Mouse (Mus musculus) MEL (cell line): ENCODE measurements around the gene Eif1. TPM values are rescaled to one million over a fixed set of nuclear protein-coding genes. Genes with fewer than 3 reads are reported as not detected.

Source experiments
- DNase-seq: peaks from one replicate; pipeline ENCODE4 v3.0.0; 2011; ENCODE audit warnings: low read depth, low spot score
- H3K27ac ChIP-seq: 2 replicates; pipeline ENCODE4 v1.5.1; 2012; ENCODE audit warnings: low read depth, mild to moderate bottlenecking, control low read depth, low read length, moderate library complexity; ENCODE audit not compliant: control insufficient read depth
- H3K27me3 ChIP-seq, 2 experiments: fragments of 150-350 bp in 1 of 2; sonication (generic) in 1 of 2; 2 replicates each; pipeline ENCODE4 v1.6.1; 2012; ENCODE audit warnings: low read length in 2 of 2, mild to moderate bottlenecking in 2 of 2, improper control_type of control experiment in 1 of 2, moderate library complexity in 1 of 2; ENCODE audit not compliant: insufficient read depth in 2 of 2, control insufficient read depth in 1 of 2
- H3K36me3 ChIP-seq, 2 experiments: 2 replicates each; pipeline ENCODE4 v1.6.1; 2012 to 2014; ENCODE audit warnings: low read length in 2 of 2, improper control_type of control experiment in 1 of 2, inconsistent platforms in 1 of 2, mild to moderate bottlenecking in 1 of 2; ENCODE audit not compliant: insufficient read depth in 2 of 2, control insufficient read depth in 1 of 2
- H3K4me1 ChIP-seq, 2 experiments: fragments of 150-350 bp in 1 of 2; sonication (generic) in 1 of 2; 2 replicates each; pipeline ENCODE4 v1.6.1; 2012; ENCODE audit warnings: low read length in 2 of 2, improper control_type of control experiment in 1 of 2, mild to moderate bottlenecking in 1 of 2; ENCODE audit not compliant: insufficient read depth in 2 of 2, control insufficient read depth in 1 of 2
- H3K4me3 ChIP-seq, 2 experiments: fragments of 150-350 bp in 1 of 2; sonication (generic) in 1 of 2; 2 replicates each; pipeline ENCODE4 v1.5.1; 2012; ENCODE audit warnings: low read depth in 2 of 2, low read length in 2 of 2, mild to moderate bottlenecking in 2 of 2, moderate library complexity in 2 of 2, control low read depth in 1 of 2, improper control_type of control experiment in 1 of 2; ENCODE audit not compliant: control insufficient read depth in 1 of 2, insufficient read depth in 1 of 2
- H3K79me2 ChIP-seq: 2 replicates; pipeline ENCODE4 v1.6.1; 2012; ENCODE audit warnings: mild to moderate bottlenecking, low read length, moderate library complexity; ENCODE audit not compliant: control insufficient read depth, poor library complexity, insufficient read depth
- H3K9ac ChIP-seq: 2 replicates; pipeline ENCODE4 v1.6.1; 2012; ENCODE audit warnings: low read depth, mild to moderate bottlenecking, control low read depth, low read length, moderate library complexity; ENCODE audit not compliant: control insufficient read depth, poor library complexity, severe bottlenecking
- H3K9me3 ChIP-seq: fragments of 150-350 bp; sonication (generic); replicated peaks from 2 replicates; pipeline ENCODE4 v1.6.1; 2012; ENCODE audit warnings: mild to moderate bottlenecking, low read length, improper control_type of control experiment, moderate library complexity; ENCODE audit not compliant: insufficient read depth
- BHLHE40 ChIP-seq: IDR thresholded peaks from 2 replicates; pipeline ENCODE4 v1.6.1; 2012; ENCODE audit warnings: low read depth, mild to moderate bottlenecking, inconsistent platforms, low read length, improper control_type of control experiment, borderline replicate concordance
- CHD1 ChIP-seq: IDR thresholded peaks from 2 replicates; pipeline ENCODE4 v1.6.1; 2012; ENCODE audit warnings: low read depth, mild to moderate bottlenecking, inconsistent platforms, low read length, improper control_type of control experiment
- GABPA ChIP-seq: IDR thresholded peaks from 2 replicates; pipeline ENCODE4 v1.6.1; 2012; ENCODE audit warnings: low read depth, mild to moderate bottlenecking, inconsistent platforms, low read length, improper control_type of control experiment, moderate library complexity
- HCFC1 ChIP-seq: IDR thresholded peaks from 2 replicates; pipeline ENCODE4 v1.6.1; 2012; ENCODE audit warnings: low read depth, mild to moderate bottlenecking, inconsistent platforms, low read length, improper control_type of control experiment, moderate library complexity
- JUND ChIP-seq: IDR thresholded peaks from 2 replicates; pipeline ENCODE4 v1.6.1; 2011; ENCODE audit warnings: low read depth, mild to moderate bottlenecking, improper control_type of control experiment, low read length
- MAX ChIP-seq: IDR thresholded peaks from 2 replicates; pipeline ENCODE4 v1.6.1; 2011; ENCODE audit warnings: low read length, improper control_type of control experiment
- MAZ ChIP-seq: IDR thresholded peaks from 2 replicates; pipeline ENCODE4 v1.6.1; 2012; ENCODE audit warnings: low read depth, mild to moderate bottlenecking, inconsistent platforms, low read length, improper control_type of control experiment
- MYB ChIP-seq: IDR thresholded peaks from 2 replicates; pipeline ENCODE4 v1.6.1; 2011; ENCODE audit warnings: mild to moderate bottlenecking, low read depth, low read length, improper control_type of control experiment
- NELFE ChIP-seq: IDR thresholded peaks from 2 replicates; pipeline ENCODE4 v1.6.1; 2011; ENCODE audit warnings: low read depth, low read length, improper control_type of control experiment
- SMC3 ChIP-seq: IDR thresholded peaks from 2 replicates; pipeline ENCODE4 v1.6.1; 2011; ENCODE audit warnings: low read depth, low read length, improper control_type of control experiment
- TAL1 ChIP-seq: IDR thresholded peaks from 2 replicates; pipeline ENCODE4 v1.6.1; 2012; ENCODE audit warnings: mild to moderate bottlenecking, inconsistent platforms, low read length, moderate library complexity, mixed read lengths
- TBP ChIP-seq: IDR thresholded peaks from 2 replicates; pipeline ENCODE4 v1.8.0; 2011; ENCODE audit warnings: low read depth, low read length, improper control_type of control experiment
- TCF12 ChIP-seq: IDR thresholded peaks from 2 replicates; pipeline ENCODE4 v1.6.1; 2014; ENCODE audit warnings: low read depth, mild to moderate bottlenecking, inconsistent platforms, low read length, improper control_type of control experiment, moderate library complexity
- UBTF ChIP-seq: IDR thresholded peaks from 2 replicates; pipeline ENCODE4 v1.6.1; 2012; ENCODE audit warnings: low read depth, mild to moderate bottlenecking, inconsistent platforms, low read length, improper control_type of control experiment, moderate library complexity, borderline replicate concordance; ENCODE audit not compliant: insufficient read depth
- USF1 ChIP-seq: IDR thresholded peaks from 2 replicates; pipeline ENCODE4 v1.6.1; 2014; ENCODE audit warnings: low read depth, mild to moderate bottlenecking, inconsistent platforms, low read length, improper control_type of control experiment, moderate library complexity
- USF2 ChIP-seq, 2 experiments: IDR thresholded peaks; 2 replicates each; pipeline ENCODE4 v1.6.1; 2011 to 2012; ENCODE audit warnings: improper control_type of control experiment in 2 of 2, low read length in 2 of 2, borderline replicate concordance in 1 of 2, inconsistent platforms in 1 of 2, low read depth in 1 of 2, mild to moderate bottlenecking in 1 of 2; ENCODE audit not compliant: insufficient read depth in 1 of 2
- ZC3H11A ChIP-seq: IDR thresholded peaks from 2 replicates; pipeline ENCODE4 v1.6.1; 2012; ENCODE audit warnings: low read depth, mild to moderate bottlenecking, inconsistent platforms, low read length, improper control_type of control experiment
- ZMIZ1 ChIP-seq: IDR thresholded peaks from 2 replicates; pipeline ENCODE4 v1.6.1; 2012; ENCODE audit warnings: low read depth, mild to moderate bottlenecking, inconsistent platforms, low read length, improper control_type of control experiment, moderate library complexity
- ZNF384 ChIP-seq: IDR thresholded peaks from 2 replicates; pipeline ENCODE4 v1.6.1; 2012; ENCODE audit warnings: low read depth, mild to moderate bottlenecking, inconsistent platforms, low read length, improper control_type of control experiment
- polyA plus RNA-seq, 2 experiments: library from polyadenylated mRNA; stranded (reverse) in 1 of 2; unstranded in 1 of 2; fragments of >175 nt in 1 of 2; fragments of >200 nt in 1 of 2; gene quantifications; 2 replicates each; pipeline versions ENCODE4 v1.2.1 to v1.2.4; 2012; ENCODE audit warnings: low replicate concordance in 2 of 2, low read depth in 1 of 2; ENCODE audit not compliant: insufficient read length in 2 of 2, insufficient read depth in 1 of 2, missing spikeins in 1 of 2
- total RNA-seq: library from RNA; depleted of rRNA; stranded (reverse); fragments of 300-350 nt; gene quantifications from 2 replicates; pipeline ENCODE4 v1.2.3, GENCODE M21; 2012

The Eif1 gene
- total and polyA plus RNA-seq, 3 experiments: 289 to 926 (median 320) TPM

GRCm38 (mm10) chr11:100301292-100301691 lies 18.4 kb upstream of the Eif1 start:
- no peaks in the 10 kb centered on the region for H3K79me2 ChIP-seq
- H3K4me1 ChIP-seq: peaks cover 0 to 3% of the 10 kb centered on the region in 2 experiments; a peak in 2 of 4 replicates
- no peak for DNase-seq
- H3K27me3 ChIP-seq: peaks cover 0 to 3% of the 10 kb centered on the region in 2 experiments; a peak in 2 of 4 replicates
- TF ChIP-seq MYB (no peak), TAL1 (no peak), TBP (no peak), JUND (no peak), USF2 (IDR thresholded peaks at IDR 0.05; ENCODE audit: borderline replicate concordance in 1 of 2, insufficient read depth in 1 of 2, low read depth in 1 of 2, low read length in 2 of 2) (no peak)
- TF ChIP-seq, all 39 proteins: peak for 0
- H3K27ac ChIP-seq: no peak overlapping the region
- no peaks in the 10 kb centered on the region for H3K9me3 ChIP-seq
- no peak overlapping the region for H3K9ac ChIP-seq
- peaks cover 0 to 3% of the 10 kb centered on the region in 2 experiments; a peak in 1 of 4 replicates for H3K36me3 ChIP-seq
- H3K4me3 ChIP-seq: no peak overlapping the region

GRCm38 (mm10) chr11:100307900-100308299 lies 11.8 kb upstream of the Eif1 start:
- TF ChIP-seq HCFC1: no peak
- TF ChIP-seq MAZ: no peak
- TF ChIP-seq JUND: no peak
- TF ChIP-seq NELFE: no peak
- no peak for TF ChIP-seq GABPA
- TF ChIP-seq MAX: no peak
- no peak for TF ChIP-seq UBTF
- TF ChIP-seq CHD1: no peak
- no peak for TF ChIP-seq ZNF384
- TF ChIP-seq SMC3: no peak
- no peak for TF ChIP-seq ZC3H11A
- TF ChIP-seq TCF12: no peak
- no peak for TF ChIP-seq ZMIZ1
- no peak for TF ChIP-seq USF2 (IDR thresholded peaks at IDR 0.05; ENCODE audit: borderline replicate concordance in 1 of 2, insufficient read depth in 1 of 2, low read depth in 1 of 2, low read length in 2 of 2)
- no peak for TF ChIP-seq BHLHE40
- no peak for TF ChIP-seq MYB
- TF ChIP-seq USF1: no peak
- no peak for TF ChIP-seq TAL1
- no peak overlapping the region for H3K4me3 ChIP-seq
- no peaks in the 10 kb centered on the region for H3K36me3 ChIP-seq
- H3K27me3 ChIP-seq: peaks cover 6 to 8% of the 10 kb centered on the region in 2 experiments; a peak in 3 of 4 replicates
- H3K79me2 ChIP-seq: no peaks in the 10 kb centered on the region
- no peak for DNase-seq
- no peaks in the 10 kb centered on the region for H3K9me3 ChIP-seq
- H3K4me1 ChIP-seq: peaks cover 0 to 7% of the 10 kb centered on the region in 2 experiments; a peak in 1 of 4 replicates
- H3K9ac ChIP-seq: no peak overlapping the region
- H3K27ac ChIP-seq: no peak overlapping the region
